Mouse (Mus musculus) MEL (cell line): ENCODE measurements around the gene Syt16. TPM values are rescaled to one million over a fixed set of nuclear protein-coding genes. Genes with fewer than 3 reads are reported as not detected.

Source experiments
- DNase-seq: peaks from one replicate; pipeline ENCODE4 v3.0.0; 2011; ENCODE audit warnings: low read depth, low spot score
- H3K27ac ChIP-seq: 2 replicates; pipeline ENCODE4 v1.5.1; 2012; ENCODE audit warnings: low read depth, mild to moderate bottlenecking, control low read depth, low read length, moderate library complexity; ENCODE audit not compliant: control insufficient read depth
- H3K27me3 ChIP-seq, 2 experiments: fragments of 150-350 bp in 1 of 2; sonication (generic) in 1 of 2; 2 replicates each; pipeline ENCODE4 v1.6.1; 2012; ENCODE audit warnings: low read length in 2 of 2, mild to moderate bottlenecking in 2 of 2, improper control_type of control experiment in 1 of 2, moderate library complexity in 1 of 2; ENCODE audit not compliant: insufficient read depth in 2 of 2, control insufficient read depth in 1 of 2
- H3K36me3 ChIP-seq, 2 experiments: 2 replicates each; pipeline ENCODE4 v1.6.1; 2012 to 2014; ENCODE audit warnings: low read length in 2 of 2, improper control_type of control experiment in 1 of 2, inconsistent platforms in 1 of 2, mild to moderate bottlenecking in 1 of 2; ENCODE audit not compliant: insufficient read depth in 2 of 2, control insufficient read depth in 1 of 2
- H3K4me1 ChIP-seq, 2 experiments: fragments of 150-350 bp in 1 of 2; sonication (generic) in 1 of 2; 2 replicates each; pipeline ENCODE4 v1.6.1; 2012; ENCODE audit warnings: low read length in 2 of 2, improper control_type of control experiment in 1 of 2, mild to moderate bottlenecking in 1 of 2; ENCODE audit not compliant: insufficient read depth in 2 of 2, control insufficient read depth in 1 of 2
- H3K4me3 ChIP-seq, 2 experiments: fragments of 150-350 bp in 1 of 2; sonication (generic) in 1 of 2; 2 replicates each; pipeline ENCODE4 v1.5.1; 2012; ENCODE audit warnings: low read depth in 2 of 2, low read length in 2 of 2, mild to moderate bottlenecking in 2 of 2, moderate library complexity in 2 of 2, control low read depth in 1 of 2, improper control_type of control experiment in 1 of 2; ENCODE audit not compliant: control insufficient read depth in 1 of 2, insufficient read depth in 1 of 2
- H3K79me2 ChIP-seq: 2 replicates; pipeline ENCODE4 v1.6.1; 2012; ENCODE audit warnings: mild to moderate bottlenecking, low read length, moderate library complexity; ENCODE audit not compliant: control insufficient read depth, poor library complexity, insufficient read depth
- H3K9ac ChIP-seq: 2 replicates; pipeline ENCODE4 v1.6.1; 2012; ENCODE audit warnings: low read depth, mild to moderate bottlenecking, control low read depth, low read length, moderate library complexity; ENCODE audit not compliant: control insufficient read depth, poor library complexity, severe bottlenecking
- H3K9me3 ChIP-seq: fragments of 150-350 bp; sonication (generic); replicated peaks from 2 replicates; pipeline ENCODE4 v1.6.1; 2012; ENCODE audit warnings: mild to moderate bottlenecking, low read length, improper control_type of control experiment, moderate library complexity; ENCODE audit not compliant: insufficient read depth
- CTCF ChIP-seq, 3 experiments: IDR thresholded peaks in 2 of 3; conservative IDR thresholded peaks in 1 of 3; 2 replicates each; pipeline ENCODE4 v1.5.1; 2011 to 2012; ENCODE audit warnings: low read length in 3 of 3, low read depth in 2 of 3, mild to moderate bottlenecking in 2 of 3, improper control_type of control experiment in 1 of 3, inconsistent platforms in 1 of 3, mixed read lengths in 1 of 3, moderate library complexity in 1 of 3; ENCODE audit not compliant: control insufficient read depth in 1 of 3, insufficient read depth in 1 of 3, poor library complexity in 1 of 3, severe bottlenecking in 1 of 3
- E2F4 ChIP-seq: IDR thresholded peaks from 2 replicates; pipeline ENCODE4 v1.6.1; 2011; ENCODE audit warnings: low read depth, low read length, improper control_type of control experiment, borderline replicate concordance
- GABPA ChIP-seq: IDR thresholded peaks from 2 replicates; pipeline ENCODE4 v1.6.1; 2012; ENCODE audit warnings: low read depth, mild to moderate bottlenecking, inconsistent platforms, low read length, improper control_type of control experiment, moderate library complexity
- MEF2A ChIP-seq: IDR thresholded peaks from 2 replicates; pipeline ENCODE4 v1.6.1; 2014; ENCODE audit warnings: low read depth, mild to moderate bottlenecking, inconsistent platforms, low read length, improper control_type of control experiment; ENCODE audit not compliant: poor library complexity, insufficient replicate concordance, severe bottlenecking; ENCODE audit errors: extremely low read depth
- MYC ChIP-seq: IDR thresholded peaks from 2 replicates; pipeline ENCODE4 v1.6.1; 2011; ENCODE audit warnings: low read depth, mild to moderate bottlenecking, low read length, improper control_type of control experiment, moderate library complexity
- NELFE ChIP-seq: IDR thresholded peaks from 2 replicates; pipeline ENCODE4 v1.6.1; 2011; ENCODE audit warnings: low read depth, low read length, improper control_type of control experiment
- POLR2AphosphoS5 ChIP-seq: IDR thresholded peaks from 2 replicates; pipeline ENCODE4 v1.6.1; 2012; ENCODE audit warnings: low read depth, borderline replicate concordance, mild to moderate bottlenecking, inconsistent platforms, low read length, moderate library complexity, mixed read lengths
- RAD21 ChIP-seq: IDR thresholded peaks from 2 replicates; pipeline ENCODE4 v1.6.1; 2011; ENCODE audit warnings: mild to moderate bottlenecking, low read depth, low read length, improper control_type of control experiment
- SIN3A ChIP-seq: IDR thresholded peaks from 2 replicates; pipeline ENCODE4 v1.6.1; 2012; ENCODE audit warnings: low read length, improper control_type of control experiment, inconsistent platforms
- SMC3 ChIP-seq: IDR thresholded peaks from 2 replicates; pipeline ENCODE4 v1.6.1; 2011; ENCODE audit warnings: low read depth, low read length, improper control_type of control experiment
- TAL1 ChIP-seq: IDR thresholded peaks from 2 replicates; pipeline ENCODE4 v1.6.1; 2012; ENCODE audit warnings: mild to moderate bottlenecking, inconsistent platforms, low read length, moderate library complexity, mixed read lengths
- TCF12 ChIP-seq: IDR thresholded peaks from 2 replicates; pipeline ENCODE4 v1.6.1; 2014; ENCODE audit warnings: low read depth, mild to moderate bottlenecking, inconsistent platforms, low read length, improper control_type of control experiment, moderate library complexity
- UBTF ChIP-seq: IDR thresholded peaks from 2 replicates; pipeline ENCODE4 v1.6.1; 2012; ENCODE audit warnings: low read depth, mild to moderate bottlenecking, inconsistent platforms, low read length, improper control_type of control experiment, moderate library complexity, borderline replicate concordance; ENCODE audit not compliant: insufficient read depth
- ZC3H11A ChIP-seq: IDR thresholded peaks from 2 replicates; pipeline ENCODE4 v1.6.1; 2012; ENCODE audit warnings: low read depth, mild to moderate bottlenecking, inconsistent platforms, low read length, improper control_type of control experiment
- ZMIZ1 ChIP-seq: IDR thresholded peaks from 2 replicates; pipeline ENCODE4 v1.6.1; 2012; ENCODE audit warnings: low read depth, mild to moderate bottlenecking, inconsistent platforms, low read length, improper control_type of control experiment, moderate library complexity
- polyA plus RNA-seq, 2 experiments: library from polyadenylated mRNA; stranded (reverse) in 1 of 2; unstranded in 1 of 2; fragments of >175 nt in 1 of 2; fragments of >200 nt in 1 of 2; gene quantifications; 2 replicates each; pipeline versions ENCODE4 v1.2.1 to v1.2.4; 2012; ENCODE audit warnings: low replicate concordance in 2 of 2, low read depth in 1 of 2; ENCODE audit not compliant: insufficient read length in 2 of 2, insufficient read depth in 1 of 2, missing spikeins in 1 of 2
- total RNA-seq: library from RNA; depleted of rRNA; stranded (reverse); fragments of 300-350 nt; gene quantifications from 2 replicates; pipeline ENCODE4 v1.2.3, GENCODE M21; 2012

Syt16 gene
- total and polyA plus RNA-seq, 3 experiments: 0.07 TPM; not detected in 2

DNA sequence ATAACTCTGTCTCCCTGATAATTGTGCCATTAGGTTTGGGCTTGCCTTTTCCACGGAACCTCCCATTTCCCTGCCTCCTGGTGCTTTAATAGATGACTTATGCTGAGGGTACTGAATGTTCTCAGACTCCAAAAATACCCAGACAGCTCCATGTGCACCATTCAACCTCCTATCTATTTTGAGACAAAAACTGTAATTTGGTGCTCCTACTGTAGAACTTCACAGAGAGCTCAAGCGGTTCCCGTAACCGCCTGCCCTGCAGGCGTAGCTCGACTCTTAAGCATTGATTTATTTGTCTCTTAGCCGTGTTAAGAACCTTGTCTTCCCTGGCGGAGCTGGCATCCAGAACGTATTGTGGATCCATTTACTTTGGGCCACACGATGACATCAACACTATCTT is 233.3 kb downstream of the Syt16 start:
- H3K79me2 ChIP-seq: no peaks in the 10 kb centered on the region
- TF ChIP-seq GABPA (no peak), SIN3A (no peak), TCF12 (no peak), SMC3 (no peak), POLR2AphosphoS5 (no peak), ZMIZ1 (no peak)
- H3K27me3 ChIP-seq: no peaks in the 10 kb centered on the region
- DNase-seq: no peak
- H3K27ac ChIP-seq: no peak overlapping the region
- no peak overlapping the region for H3K9ac ChIP-seq
- no peaks in the 10 kb centered on the region for H3K36me3 ChIP-seq
- H3K9me3 ChIP-seq: no peaks in the 10 kb centered on the region
- H3K4me3 ChIP-seq: no peak overlapping the region
- no peaks in the 10 kb centered on the region for H3K4me1 ChIP-seq

DNA sequence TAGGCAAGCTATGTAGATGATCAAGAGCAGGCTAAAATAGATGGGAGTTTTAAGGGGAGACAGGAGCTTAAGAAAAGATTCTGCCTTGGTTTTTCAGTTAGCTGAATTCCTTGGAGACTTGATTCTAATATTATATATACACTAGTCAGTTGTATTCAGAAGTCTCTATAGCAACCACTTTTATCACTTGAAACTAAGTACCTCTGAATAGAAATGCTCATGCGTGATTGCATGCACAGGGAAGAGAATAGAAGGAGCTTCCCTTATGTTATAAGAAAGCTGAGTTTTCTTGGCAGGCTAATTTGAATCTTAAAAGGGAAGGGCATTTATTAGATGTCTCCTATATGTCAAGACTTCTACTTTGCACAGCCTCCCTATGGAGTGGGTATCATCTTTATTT is 235.4 kb downstream of the Syt16 start:
- Histone ChIP-seq H3K36me3 (no peaks in the 10 kb centered on the region), H3K27me3 (no peaks in the 10 kb centered on the region), H3K4me3 (no peak overlapping the region), H3K9ac (no peak overlapping the region), H3K4me1 (no peaks in the 10 kb centered on the region), H3K27ac (no peak overlapping the region), H3K79me2 (no peaks in the 10 kb centered on the region), H3K9me3 (no peaks in the 10 kb centered on the region)
- DNase-seq: no peak
- TF ChIP-seq UBTF (no peak), CTCF (IDR thresholded peaks at IDR 0.05 in 2 of 3, conservative IDR thresholded peaks at IDR 0.05 in 1 of 3; ENCODE audit: control insufficient read depth in 1 of 3, insufficient read depth in 1 of 3, low read depth in 2 of 3, low read length in 3 of 3, poor library complexity in 1 of 3, severe bottlenecking in 1 of 3) (no peak), ZC3H11A (no peak), RAD21 (no peak), TAL1 (no peak)

DNA sequence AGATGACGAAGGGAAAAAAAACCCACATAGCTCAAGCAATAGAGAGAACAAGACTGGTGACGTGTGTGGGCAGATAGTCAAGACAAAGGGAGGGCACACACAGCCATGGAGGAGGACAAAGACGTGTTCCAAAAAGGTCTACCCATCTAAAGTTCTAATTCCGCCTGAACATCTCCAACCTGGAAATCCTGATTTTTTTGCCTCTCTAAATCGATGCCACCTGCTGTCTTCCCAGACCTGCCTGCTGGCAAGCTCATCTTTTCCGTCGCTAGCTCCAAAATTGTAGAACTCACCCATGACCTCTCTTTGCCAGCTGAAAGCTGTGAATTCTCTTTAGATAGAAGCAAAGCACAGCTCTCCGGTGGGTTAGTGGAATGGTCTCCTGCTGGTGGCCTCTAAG is 238.7 kb downstream of the Syt16 start:
- Histone ChIP-seq H3K9me3 (no peaks in the 10 kb centered on the region), H3K27me3 (no peaks in the 10 kb centered on the region), H3K9ac (no peak overlapping the region), H3K4me1 (no peaks in the 10 kb centered on the region), H3K79me2 (no peaks in the 10 kb centered on the region), H3K36me3 (no peaks in the 10 kb centered on the region), H3K27ac (no peak overlapping the region), H3K4me3 (no peak overlapping the region)
- TF ChIP-seq MYC (no peak), NELFE (no peak), POLR2AphosphoS5 (no peak), MEF2A (no peak), E2F4 (no peak)
- DNase-seq: no peak
